Mouse (Mus musculus) midbrain, postnatal 0 days (tissue): ENCODE measurements around the gene Psat1. TPM values are rescaled to one million over a fixed set of nuclear protein-coding genes. Genes with fewer than 3 reads are reported as not detected.

Source experiments
- ATAC-seq: fragments of 200-750 bp; cut with Nextera tagmentation; 2 replicates; pipeline ENCODE4 v1.8.0; 2017; ENCODE audit warnings: moderate number of reproducible peaks, mild to moderate bottlenecking, moderate TSS enrichment, moderate library complexity; ENCODE audit not compliant: low FRiP score
- DNase-seq: peaks from one replicate; pipeline ENCODE4 v3.0.0-alpha.2; 2015; ENCODE audit warnings: low spot score
- H3K27ac ChIP-seq: fragments of 300-500 bp; sonication (generic); 2 replicates; pipeline ENCODE4 v1.5.1; 2014; ENCODE audit warnings: low read depth, mild to moderate bottlenecking, low read length, mixed read lengths
- H3K27me3 ChIP-seq: fragments of 300-500 bp; sonication (generic); 2 replicates; pipeline ENCODE4 v1.6.1; 2014; ENCODE audit warnings: low read length, control low read depth, mixed read lengths; ENCODE audit not compliant: insufficient read depth
- H3K36me3 ChIP-seq: fragments of 300-500 bp; sonication (generic); 2 replicates; pipeline ENCODE4 v1.6.1; 2014; ENCODE audit warnings: low read length, control low read depth, mixed read lengths; ENCODE audit not compliant: insufficient read depth
- H3K4me1 ChIP-seq: fragments of 300-500 bp; sonication (generic); 2 replicates; pipeline ENCODE4 v1.6.1; 2014; ENCODE audit warnings: mild to moderate bottlenecking, control low read depth, antibody characterized with exemption, low read length, mixed read lengths; ENCODE audit not compliant: insufficient read depth
- H3K4me2 ChIP-seq: fragments of 300-500 bp; sonication (generic); 2 replicates; pipeline ENCODE4 v1.6.1; 2014; ENCODE audit warnings: low read depth, mild to moderate bottlenecking, low read length, mixed read lengths; ENCODE audit not compliant: poor library complexity, severe bottlenecking
- H3K4me3 ChIP-seq: fragments of 300-500 bp; sonication (generic); 2 replicates; pipeline ENCODE4 v1.5.1; 2014; ENCODE audit warnings: low read depth, mild to moderate bottlenecking, low read length, moderate library complexity
- H3K9ac ChIP-seq: fragments of 300-500 bp; sonication (generic); replicated peaks from 2 replicates; pipeline ENCODE4 v1.6.1; 2014; ENCODE audit warnings: mild to moderate bottlenecking, low read length, moderate library complexity, mixed read lengths; ENCODE audit not compliant: poor library complexity, severe bottlenecking
- H3K9me3 ChIP-seq: fragments of 300-500 bp; sonication (generic); 2 replicates; pipeline ENCODE4 v1.6.1; 2016; ENCODE audit warnings: low read length, control low read depth
- CTCF ChIP-seq: IDR thresholded peaks from 2 replicates; pipeline ENCODE4 v1.5.1; 2016; ENCODE audit warnings: antibody characterized with exemption, mild to moderate bottlenecking
- WGBS: fragments of 180-500 bp; shearing (Covaris S2); extraction: QIAGEN DNeasy Blood & Tissue Kit; methylation state at CpG from one replicate; pipeline ENCODE4 v1.1.7; 2014; 5-methylcytosine and 5-hydroxymethylcytosine counted together
- polyA plus RNA-seq: library from polyadenylated mRNA; unstranded; fragments of >200 nt; fragmentation: Nextera tagmentation; extraction: Ambion mirVana; gene quantifications from 2 replicates; pipeline ENCODE4 v1.2.1, GENCODE M21; 2015
- total RNA-seq: library from RNA; depleted of rRNA; stranded (reverse); fragments of >200 nt; gene quantifications from 2 replicates; pipeline ENCODE4 v1.2.3, GENCODE M21; 2014

Gene Psat1
- total and polyA plus RNA-seq, 2 experiments from 2014 or later: 68.0 to 97.3 TPM

DNA sequence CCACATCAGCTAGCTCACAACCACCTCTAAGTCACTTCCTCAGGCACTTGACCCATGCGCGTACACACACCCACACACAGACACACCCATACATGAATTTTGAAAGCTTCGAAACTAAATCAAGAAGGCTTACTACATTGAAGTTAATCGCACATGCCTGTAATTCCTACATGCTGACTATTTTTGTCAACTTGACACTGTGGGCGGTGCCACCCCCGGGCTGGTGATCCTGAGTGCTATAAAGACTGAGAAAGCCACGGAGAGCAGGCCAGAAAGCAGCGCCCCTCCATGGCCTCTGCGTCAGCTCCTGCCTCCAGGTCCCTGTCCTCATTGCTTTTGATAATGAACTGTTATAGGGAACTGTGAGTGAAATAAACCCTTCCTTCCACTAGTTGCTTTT lies 23.7 kb downstream of the Psat1 start:
- TF ChIP-seq CTCF: peak; percentile 23; the same call in 1 of the 2 replicates
- Histone ChIP-seq H3K4me3 (peak overlapping the region; percentile 55), H3K27me3 (no peaks in the 10 kb centered on the region), H3K9ac (no peak overlapping the region), H3K4me1 (no peaks in the 10 kb centered on the region), H3K36me3 (no peaks in the 10 kb centered on the region), H3K4me2 (peak overlapping the region; percentile 95), H3K27ac (no peak overlapping the region), H3K9me3 (no peaks in the 10 kb centered on the region)
- 28% methylated on average over 9 of the region's 9 CpGs for WGBS
- DNase-seq (no peak), ATAC-seq (no peak)

DNA sequence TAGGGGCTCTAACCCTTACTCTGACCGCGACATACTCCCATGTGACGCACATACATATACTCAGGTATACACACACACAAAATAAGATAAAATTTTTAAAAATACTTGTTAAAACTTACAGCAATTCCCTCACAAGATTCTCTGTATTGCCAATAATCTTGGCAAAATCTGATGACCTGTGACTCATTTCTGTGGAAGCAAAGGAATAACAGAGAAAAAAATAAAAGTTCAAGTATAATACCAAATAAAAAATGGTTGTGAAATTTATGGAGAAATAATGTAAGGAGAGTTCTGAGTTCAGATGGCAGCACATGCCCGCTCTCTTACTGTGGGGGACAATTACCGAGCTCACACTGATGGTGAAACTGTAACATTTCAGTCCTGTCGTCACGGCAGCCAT lies 27.8 kb downstream of the Psat1 start:
- 0 out of 2 replicates have a peak, but pooled peaks cover 3% of the 10 kb centered on the region for H3K36me3 ChIP-seq
- DNase-seq: no peak
- no peak for ATAC-seq
- no peak overlapping the region for H3K9ac ChIP-seq
- no peak overlapping the region for H3K4me2 ChIP-seq
- no peak overlapping the region for H3K4me3 ChIP-seq
- no peaks in the 10 kb centered on the region for H3K4me1 ChIP-seq
- H3K27ac ChIP-seq: no peak overlapping the region
- H3K9me3 ChIP-seq: no peaks in the 10 kb centered on the region
- 94% methylated on average over 7 of the region's 7 CpGs for WGBS
- no peak for TF ChIP-seq CTCF
- H3K27me3 ChIP-seq: no peaks in the 10 kb centered on the region

DNA sequence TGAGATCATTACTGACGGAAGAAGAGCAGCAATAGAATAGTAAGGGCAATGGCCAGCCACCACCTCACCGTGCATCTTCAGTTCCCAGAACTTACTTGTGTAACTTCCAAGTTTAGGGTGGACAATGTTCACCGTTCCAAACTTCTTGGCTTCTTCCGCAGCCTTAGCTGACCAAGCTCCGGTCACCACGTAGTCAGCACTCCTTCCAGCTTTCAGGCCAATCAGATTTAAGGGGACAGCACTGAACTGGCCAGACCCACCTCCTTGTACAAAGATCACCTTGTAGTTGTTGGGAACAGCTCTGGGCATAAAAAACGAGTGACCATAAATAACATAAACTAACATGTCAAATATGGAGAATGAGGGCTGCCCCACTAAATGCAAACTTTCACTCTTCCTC lies 29.0 kb downstream of the Psat1 start:
- no peak for TF ChIP-seq CTCF
- WGBS: 93% methylated on average over 7 of the region's 7 CpGs
- Histone ChIP-seq H3K9me3 (no peaks in the 10 kb centered on the region), H3K4me1 (no peaks in the 10 kb centered on the region), H3K36me3 (0 out of 2 replicates have a peak, but pooled peaks cover 3% of the 10 kb centered on the region), H3K4me2 (no peak overlapping the region), H3K27ac (no peak overlapping the region), H3K9ac (no peak overlapping the region), H3K27me3 (no peaks in the 10 kb centered on the region), H3K4me3 (no peak overlapping the region)
- ATAC-seq (no peak), DNase-seq (no peak)

DNA sequence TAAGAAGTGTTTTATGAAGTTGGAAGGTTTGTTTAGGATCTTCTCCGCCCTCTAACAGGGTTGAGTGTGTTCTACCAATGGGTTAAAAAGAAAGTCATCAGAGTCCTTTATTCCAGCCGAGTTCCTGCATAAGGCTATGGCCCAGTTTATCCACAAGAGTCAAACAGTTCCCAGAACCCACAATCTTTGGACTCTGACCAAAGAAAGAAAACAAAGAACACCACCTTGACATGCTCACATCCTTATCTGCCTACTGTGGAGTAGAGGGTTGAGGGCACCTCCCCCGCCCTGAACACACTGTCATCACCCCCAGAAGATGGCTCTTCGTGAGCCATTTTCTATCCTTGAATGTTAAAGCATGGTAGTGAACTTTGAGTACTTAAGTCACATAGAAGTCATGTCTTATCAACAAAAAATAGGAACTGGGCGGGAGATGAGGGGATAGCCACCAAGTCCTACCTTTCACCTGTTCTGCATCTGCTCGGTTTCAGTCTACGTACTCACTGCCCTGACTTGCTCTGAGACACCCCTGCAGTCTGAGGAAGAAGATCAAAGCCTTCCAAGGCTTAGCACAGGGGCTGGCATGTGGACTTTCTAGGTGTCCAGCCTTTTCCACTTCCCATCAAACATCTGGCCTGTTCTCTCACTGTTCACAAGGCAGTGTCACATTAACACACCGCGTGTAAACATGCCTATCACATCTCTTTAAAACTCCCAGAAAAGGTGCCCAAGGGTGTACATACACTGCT lies 33.7 kb downstream of the Psat1 start:
- no peak for TF ChIP-seq CTCF
- no peak for ATAC-seq
- WGBS: 95% methylated on average over 9 of the region's 9 CpGs
- H3K4me2 ChIP-seq: no peak overlapping the region
- no peak overlapping the region for H3K9ac ChIP-seq
- no peak overlapping the region for H3K4me3 ChIP-seq
- DNase-seq: no peak
- no peaks in the 10 kb centered on the region for H3K4me1 ChIP-seq
- 0 out of 2 replicates have a peak, but pooled peaks cover 3% of the 10 kb centered on the region for H3K36me3 ChIP-seq
- H3K27me3 ChIP-seq: no peaks in the 10 kb centered on the region
- H3K27ac ChIP-seq: no peak overlapping the region
- no peaks in the 10 kb centered on the region for H3K9me3 ChIP-seq

DNA sequence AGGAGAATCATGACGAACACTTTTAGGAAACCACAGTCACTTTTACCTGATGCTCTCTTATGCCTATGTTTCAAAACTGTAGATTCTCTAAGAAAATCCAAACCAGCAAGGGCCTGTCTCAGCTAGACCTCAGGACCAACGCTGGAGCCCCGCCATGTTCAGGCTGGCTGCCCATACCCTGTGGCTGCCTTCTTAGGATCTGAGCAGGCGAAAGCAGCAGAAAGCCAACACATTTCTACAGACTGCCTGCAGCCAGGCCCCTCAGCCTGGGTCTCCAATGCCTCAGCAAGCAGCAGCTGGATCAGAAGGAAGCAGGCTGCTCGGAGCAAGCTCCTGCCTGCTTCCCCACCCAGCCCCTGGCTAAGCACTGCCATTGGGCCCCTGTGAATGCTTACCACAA lies 35.7 kb downstream of the Psat1 start:
- DNase-seq: no peak
- Histone ChIP-seq H3K4me2 (no peak overlapping the region), H3K36me3 (no peaks in the 10 kb centered on the region), H3K4me3 (no peak overlapping the region), H3K9ac (no peak overlapping the region), H3K27ac (no peak overlapping the region), H3K9me3 (no peaks in the 10 kb centered on the region), H3K27me3 (no peaks in the 10 kb centered on the region), H3K4me1 (no peaks in the 10 kb centered on the region)
- 93% methylated on average over 5 of the region's 5 CpGs for WGBS
- ATAC-seq: no peak
- TF ChIP-seq CTCF: no peak

DNA sequence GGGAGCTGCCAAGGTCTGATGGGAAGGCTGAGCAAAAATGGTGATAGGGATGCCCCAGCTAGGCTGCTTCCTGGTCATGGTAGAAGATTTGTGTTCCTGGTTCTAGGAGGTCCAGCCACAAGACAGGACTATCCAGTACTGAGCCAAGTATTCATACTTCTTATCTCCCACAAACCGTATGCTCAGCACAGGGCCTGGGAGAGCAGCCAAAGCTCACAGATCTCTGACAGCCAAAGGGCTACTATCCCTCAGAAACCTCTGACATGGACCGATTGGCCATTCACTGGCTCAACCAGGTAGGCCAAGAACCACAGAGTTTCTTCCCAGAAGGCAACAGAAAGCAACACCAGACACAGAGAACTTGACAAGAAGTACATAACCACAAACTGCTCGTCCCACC lies 36.1 kb downstream of the Psat1 start:
- TF ChIP-seq CTCF: no peak
- Histone ChIP-seq H3K27me3 (no peaks in the 10 kb centered on the region), H3K4me1 (no peaks in the 10 kb centered on the region), H3K9me3 (no peaks in the 10 kb centered on the region), H3K36me3 (no peaks in the 10 kb centered on the region), H3K4me2 (no peak overlapping the region), H3K9ac (no peak overlapping the region), H3K27ac (no peak overlapping the region), H3K4me3 (no peak overlapping the region)
- no peak for DNase-seq
- no peak for ATAC-seq
- 82% methylated on average over 3 of the region's 3 CpGs for WGBS
